Mouse (Mus musculus) lung, embryonic 16.5 days (tissue): ENCODE measurements around the gene Tbx4. TPM values are rescaled to one million over a fixed set of nuclear protein-coding genes. Genes with fewer than 3 reads are reported as not detected.

Experiments
- ATAC-seq: fragments of 200-750 bp; cut with Nextera tagmentation; 2 replicates; pipeline ENCODE4 v1.8.0; 2017; ENCODE audit warnings: low read depth, mild to moderate bottlenecking, moderate library complexity
- H3K27ac ChIP-seq: fragments of 300-500 bp; sonication (generic); 2 replicates; pipeline ENCODE4 v1.5.1; 2014; ENCODE audit warnings: mild to moderate bottlenecking, control low read depth, low read length
- H3K27me3 ChIP-seq: fragments of 300-500 bp; sonication (generic); 2 replicates; pipeline ENCODE4 v1.6.1; 2014; ENCODE audit warnings: low read depth, low read length, mixed read lengths; ENCODE audit not compliant: control insufficient read depth, insufficient read depth
- H3K36me3 ChIP-seq: fragments of 300-500 bp; sonication (generic); 2 replicates; pipeline ENCODE4 v1.6.1; 2014; ENCODE audit warnings: low read length; ENCODE audit not compliant: control insufficient read depth, insufficient read depth
- H3K4me1 ChIP-seq: fragments of 300-500 bp; sonication (generic); replicated peaks from 2 replicates; pipeline ENCODE4 v1.6.1; 2014; ENCODE audit warnings: low read length, mixed read lengths; ENCODE audit not compliant: control insufficient read depth, insufficient read depth
- H3K4me2 ChIP-seq: fragments of 300-500 bp; sonication (generic); 2 replicates; pipeline ENCODE4 v1.6.1; 2014; ENCODE audit warnings: low read depth, low read length, control low read depth
- H3K4me3 ChIP-seq: fragments of 300-500 bp; sonication (generic); 2 replicates; pipeline ENCODE4 v1.5.1; 2014; ENCODE audit warnings: mild to moderate bottlenecking, low read length, control low read depth
- H3K9ac ChIP-seq: fragments of 300-500 bp; sonication (generic); 2 replicates; pipeline ENCODE4 v1.6.1; 2014; ENCODE audit warnings: low read length, control low read depth
- H3K9me3 ChIP-seq: fragments of 300-500 bp; sonication (generic); 2 replicates; pipeline ENCODE4 v1.6.1; 2016; ENCODE audit warnings: low read length; ENCODE audit not compliant: control insufficient read depth
- WGBS: fragments of 180-500 bp; shearing (Covaris S2); extraction: QIAGEN DNeasy Blood & Tissue Kit; methylation state at CpG from one replicate; pipeline ENCODE4 v1.1.7; 2014; 5-methylcytosine and 5-hydroxymethylcytosine counted together
- polyA plus RNA-seq: library from polyadenylated mRNA; unstranded; fragments of >200 nt; fragmentation: Nextera tagmentation; extraction: Ambion mirVana; gene quantifications from 2 replicates; pipeline ENCODE4 v1.2.1, GENCODE M21; 2015

The Tbx4 gene
- polyA plus RNA-seq, 1 experiment from 2014 or later: 70.5 TPM

- Histone ChIP-seq H3K27ac (peak overlapping the region; percentile 67), H3K4me1 (peaks cover 10% of the 10 kb centered on the region), H3K4me2 (peak overlapping the region; percentile 65), H3K36me3 (no peaks in the 10 kb centered on the region), H3K9me3 (no peaks in the 10 kb centered on the region), H3K4me3 (peak overlapping the region; percentile 39), H3K27me3 (peaks cover 2% of the 10 kb centered on the region; the same call in 1 of the 2 replicates), H3K9ac (peak overlapping the region; percentile 59)
- WGBS: 1% methylated on average over 21 of the region's 21 CpGs
- peak; percentile 5; the same call in 1 of the 2 replicates for ATAC-seq
These were observed 37.2 kb upstream of the Tbx4 start for GRCm38 (mm10) chr11:85849037-85849436.

- Histone ChIP-seq H3K27me3 (peaks cover 2% of the 10 kb centered on the region; the same call in 1 of the 2 replicates), H3K4me2 (no peak within 1 kb of the TSS), H3K36me3 (no peaks in the 10 kb centered on the region), H3K9ac (no peak within 1 kb of the TSS), H3K9me3 (no peaks in the 10 kb centered on the region), H3K27ac (no peak within 1 kb of the TSS; the same call in 1 of the 2 replicates), H3K4me3 (no peak within 1 kb of the TSS; the same call in 1 of the 2 replicates), H3K4me1 (peaks cover 6% of the 10 kb centered on the region)
- WGBS: 88% methylated on average over 6 of the region's 6 CpGs
- ATAC-seq: no peak
These were observed 36.0 kb upstream of the Tbx4 start, which contains the start of gene Gm11444 for GRCm38 (mm10) chr11:85850233-85850632. Gene Gm11444, minus strand, starts transcription at chr11:85850333.

- Histone ChIP-seq H3K4me1 (peaks cover 6% of the 10 kb centered on the region), H3K9ac (no peak overlapping the region), H3K4me3 (no peak overlapping the region), H3K36me3 (no peaks in the 10 kb centered on the region), H3K27ac (no peak overlapping the region), H3K9me3 (no peaks in the 10 kb centered on the region), H3K4me2 (no peak overlapping the region), H3K27me3 (no peaks in the 10 kb centered on the region)
- ATAC-seq: no peak
- 31% methylated on average over 6 of the region's 6 CpGs for WGBS
These were observed 35.5 kb upstream of the Tbx4 start for GRCm38 (mm10) chr11:85850758-85851157.

- no peak overlapping the region for H3K4me2 ChIP-seq
- 35% methylated on average over 6 of the region's 6 CpGs for WGBS
- no peak overlapping the region for H3K4me3 ChIP-seq
- no peaks in the 10 kb centered on the region for H3K9me3 ChIP-seq
- no peaks in the 10 kb centered on the region for H3K27me3 ChIP-seq
- ATAC-seq: no peak
- H3K9ac ChIP-seq: no peak overlapping the region
- no peaks in the 10 kb centered on the region for H3K4me1 ChIP-seq
- H3K27ac ChIP-seq: no peak overlapping the region
- H3K36me3 ChIP-seq: no peaks in the 10 kb centered on the region
These were observed 28.1 kb upstream of the Tbx4 start for GRCm38 (mm10) chr11:85857997-85858698.

GRCm38 (mm10) chr11:85864363-85864762, 21.9 kb upstream of the Tbx4 start:
- Histone ChIP-seq H3K4me2 (no peak overlapping the region), H3K27me3 (no peaks in the 10 kb centered on the region), H3K36me3 (no peaks in the 10 kb centered on the region), H3K27ac (no peak overlapping the region), H3K9ac (no peak overlapping the region), H3K4me3 (no peak overlapping the region), H3K9me3 (no peaks in the 10 kb centered on the region), H3K4me1 (no peaks in the 10 kb centered on the region)
- 37% methylated on average over 7 of the region's 7 CpGs for WGBS
- ATAC-seq: no peak

GRCm38 (mm10) chr11:85876059-85876788, 10.0 kb upstream of the Tbx4 start:
- Histone ChIP-seq H3K4me1 (no peaks in the 10 kb centered on the region), H3K9me3 (no peaks in the 10 kb centered on the region), H3K9ac (no peak overlapping the region), H3K36me3 (no peaks in the 10 kb centered on the region), H3K4me2 (no peak overlapping the region), H3K27me3 (no peaks in the 10 kb centered on the region), H3K4me3 (no peak overlapping the region), H3K27ac (no peak overlapping the region)
- ATAC-seq: no peak
- WGBS: 67% methylated on average over 24 of the region's 24 CpGs

GRCm38 (mm10) chr11:85884498-85884897, 1.7 kb upstream of the Tbx4 start:
- Histone ChIP-seq H3K4me3 (no peak overlapping the region), H3K9me3 (no peaks in the 10 kb centered on the region), H3K27ac (peak overlapping the region; percentile 0; the same call in 1 of the 2 replicates), H3K27me3 (peaks cover 31% of the 10 kb centered on the region), H3K4me2 (no peak overlapping the region), H3K9ac (no peak overlapping the region), H3K4me1 (peaks cover 3% of the 10 kb centered on the region; the same call in 1 of the 2 replicates), H3K36me3 (no peaks in the 10 kb centered on the region)
- no peak for ATAC-seq
- 57% methylated on average over 4 of the region's 4 CpGs for WGBS

- ATAC-seq: no peak
- 5% methylated on average over 22 of the region's 22 CpGs for WGBS
- peaks cover 42% of the 10 kb centered on the region for H3K27me3 ChIP-seq
- H3K4me2 ChIP-seq: peak overlapping the region; percentile 41; the same call in 1 of the 2 replicates
- no peaks in the 10 kb centered on the region for H3K9me3 ChIP-seq
- peak overlapping the region; percentile 88 for H3K9ac ChIP-seq
- H3K4me3 ChIP-seq: peak overlapping the region; percentile 64
- H3K4me1 ChIP-seq: peaks cover 3% of the 10 kb centered on the region; the same call in 1 of the 2 replicates
- H3K27ac ChIP-seq: peak overlapping the region; percentile 89
- no peaks in the 10 kb centered on the region for H3K36me3 ChIP-seq
These were observed 185 bp downstream of the Tbx4 start for GRCm38 (mm10) chr11:85886429-85886785.

GRCm38 (mm10) chr11:85887273-85887672, 1.1 kb downstream of the Tbx4 start:
- peak overlapping the region; percentile 63 for H3K4me3 ChIP-seq
- ATAC-seq: no peak

More at GRCm38 (mm10) chr11:85887273-85887672, 1.1 kb downstream of the Tbx4 start:
- Histone ChIP-seq H3K27ac (no peak overlapping the region; the same call in 1 of the 2 replicates), H3K27me3 (peaks cover 50% of the 10 kb centered on the region), H3K4me2 (no peak overlapping the region), H3K4me1 (peaks cover 7% of the 10 kb centered on the region; the same call in 1 of the 2 replicates), H3K9me3 (no peaks in the 10 kb centered on the region), H3K9ac (peak overlapping the region; percentile 50; the same call in 1 of the 2 replicates), H3K36me3 (no peaks in the 10 kb centered on the region)
- 18% methylated on average over 6 of the region's 6 CpGs for WGBS
